In genomic region chr2:167485501-167486377, GRCm38 (mm10) we compare ENCODE assay signal across 8 mouse cellular contexts. TPM values are rescaled to one million over a fixed set of nuclear protein-coding genes. Genes with fewer than 3 reads are reported as not detected.
A peak's percentile ranks its signal among the peaks of the same experiment; 100 is the strongest.
DNase-seq lines count a peak whose midpoint lies in the region; ATAC-seq and TF ChIP-seq lines count a peak whose summit lies in the region.

No protein-coding gene starts in this region.

- H3K9me3 ChIP-seq in midbrain, embryonic 15.5 days: no peaks in the 10 kb centered on the region
- no peaks in the 10 kb centered on the region for H3K9me3 ChIP-seq in midbrain, embryonic 10.5 days (replicated peaks)
- H3K9me3 ChIP-seq in forebrain, embryonic 16.5 days (ENCODE audit: control insufficient read depth, low read length): no peaks in the 10 kb centered on the region

- no peak overlapping the region for H3K4me2 ChIP-seq in midbrain, embryonic 15.5 days
- H3K4me2 ChIP-seq in forebrain, embryonic 16.5 days (ENCODE audit: low read length): no peak overlapping the region

- H3K4me3 ChIP-seq in midbrain, embryonic 15.5 days: no peak overlapping the region
- no peak overlapping the region for H3K4me3 ChIP-seq in midbrain, embryonic 10.5 days
- no peak overlapping the region for H3K4me3 ChIP-seq in forebrain, embryonic 16.5 days (replicated peaks; ENCODE audit: low read length)
- H3K4me3 ChIP-seq in small intestine, adult 2 months (ENCODE audit: low read depth, low read length): peak overlapping the region; percentile 45

- H3K4me1 ChIP-seq in midbrain, embryonic 15.5 days: peaks cover 8% of the 10 kb centered on the region
- peaks cover 2% of the 10 kb centered on the region for H3K4me1 ChIP-seq in midbrain, embryonic 10.5 days
- peaks cover 29% of the 10 kb centered on the region for H3K4me1 ChIP-seq in forebrain, embryonic 16.5 days (replicated peaks; ENCODE audit: control insufficient read depth, insufficient read depth, low read length)
- H3K4me1 ChIP-seq in small intestine, adult 2 months (ENCODE audit: control insufficient read depth, insufficient read depth, insufficient read length, low read length): peaks cover 46% of the 10 kb centered on the region

- peak; percentile 56; the same call in 1 of the 2 replicates for ATAC-seq in midbrain, embryonic 15.5 days (replicated peaks)
- ATAC-seq in forebrain, embryonic 16.5 days: peak; percentile 80
- no peak for ATAC-seq in inflammation-experienced regulatory T-cells, adult 6 months

- 87% methylated on average over 7 of the region's 7 CpGs for WGBS in midbrain, embryonic 15.5 days
- WGBS in midbrain, embryonic 10.5 days: 86% methylated on average over 7 of the region's 7 CpGs
- 60% methylated on average over 7 of the region's 7 CpGs for WGBS in forebrain, embryonic 16.5 days
- WGBS in small intestine, adult 2 months: 18% methylated on average over 7 of the region's 7 CpGs

- H3K27me3 ChIP-seq in midbrain, embryonic 15.5 days (replicated peaks): no peaks in the 10 kb centered on the region
- H3K27me3 ChIP-seq in midbrain, embryonic 10.5 days (ENCODE audit: low read depth, poor library complexity, severe bottlenecking): no peaks in the 10 kb centered on the region
- H3K27me3 ChIP-seq in forebrain, embryonic 16.5 days (replicated peaks; ENCODE audit: control insufficient read depth, insufficient read depth, low read length): no peaks in the 10 kb centered on the region
- no peaks in the 10 kb centered on the region for H3K27me3 ChIP-seq in small intestine, adult 2 months (ENCODE audit: control insufficient read depth, insufficient read depth, low read length)

- intact Hi-C loops in left cerebral cortex, postnatal 25 days (cut with DNase I): no loop called here

- DNase-seq in midbrain, embryonic 10.5 days (ENCODE audit: low spot score): no peak
- peak; percentile 87 to 89 for DNase-seq in adrenal gland, postnatal 36 days
- DNase-seq in kidney, adult 9 months: peak; percentile 87
- DNase-seq in left cerebral cortex, postnatal 25 days (ENCODE audit: low spot score in 2 of 2): no peak

- peaks cover 21% of the 10 kb centered on the region for H3K36me3 ChIP-seq in midbrain, embryonic 15.5 days (replicated peaks)
- H3K36me3 ChIP-seq in midbrain, embryonic 10.5 days: peaks cover 63% of the 10 kb centered on the region
- 0 out of 2 replicates have a peak, but pooled peaks cover 3% of the 10 kb centered on the region for H3K36me3 ChIP-seq in forebrain, embryonic 16.5 days (ENCODE audit: control insufficient read depth, insufficient read depth)
- peaks cover 44% of the 10 kb centered on the region for H3K36me3 ChIP-seq in small intestine, adult 2 months (ENCODE audit: control insufficient read depth, insufficient read depth, low read length)

- TF ChIP-seq POLR2A in small intestine, adult 2 months (IDR thresholded peaks at IDR 0.05; ENCODE audit: low read depth, low read length): peak; percentile 11; the same call in 1 of the 2 replicates

- TF ChIP-seq CTCF in small intestine, adult 2 months (IDR thresholded peaks at IDR 0.05; ENCODE audit: extremely low read depth, insufficient read length, insufficient replicate concordance, low read depth, low read length): no peak

- no peak overlapping the region for H3K27ac ChIP-seq in midbrain, embryonic 15.5 days
- H3K27ac ChIP-seq in midbrain, embryonic 10.5 days (replicated peaks): no peak overlapping the region
- H3K27ac ChIP-seq in forebrain, embryonic 16.5 days (ENCODE audit: low read length): peak overlapping the region; percentile 23
- H3K27ac ChIP-seq in small intestine, adult 2 months (ENCODE audit: insufficient read depth, low read depth, low read length): peak overlapping the region; percentile 90

- H3K9ac ChIP-seq in midbrain, embryonic 15.5 days: no peak overlapping the region
- H3K9ac ChIP-seq in forebrain, embryonic 16.5 days (replicated peaks; ENCODE audit: low read depth, low read length): no peak overlapping the region

RNA-seq across cellular contexts. Expression of gene Rnf114, which starts 6.7 kb away (rescaled TPM):
- polyA plus RNA-seq in midbrain, embryonic 15.5 days (2015; fragmentation: Nextera tagmentation; extraction: Ambion mirVana): 131 and 140 TPM in 2 replicates
- polyA plus RNA-seq in midbrain, embryonic 10.5 days (2016; fragmentation: Nextera tagmentation; extraction: Ambion mirVana): 139 and 154 TPM in 2 replicates
- 10 to 100 TPM; 77.1 to 87.6 TPM for total RNA-seq in adrenal gland, postnatal 36 days (2021)
- 133 and 140 TPM in 2 replicates for polyA plus RNA-seq in forebrain, embryonic 16.5 days (2015; fragmentation: Nextera tagmentation; extraction: Ambion mirVana)
- 50.5 and 116 TPM in 2 replicates for polyA plus RNA-seq in small intestine, adult 2 months (2012; rRNA removed)
- 100 to 1,000 TPM; 145 to 194 (median 193) TPM for polyA plus RNA-seq in inflammation-experienced regulatory T-cells, adult 6 months (2017; shearing (Covaris generic))
- total RNA-seq in left cerebral cortex, postnatal 25 days (2021): 10 to 100 TPM; 59.7 to 61.3 TPM

RNA-seq across cellular contexts. Expression of gene Spata2, which starts 6.9 kb away (rescaled TPM):
- 34.3 and 34.7 TPM in 2 replicates for polyA plus RNA-seq in midbrain, embryonic 15.5 days (2015; fragmentation: Nextera tagmentation; extraction: Ambion mirVana)
- polyA plus RNA-seq in midbrain, embryonic 10.5 days (2016; fragmentation: Nextera tagmentation; extraction: Ambion mirVana): 19.1 and 23.5 TPM in 2 replicates
- 10 to 100 TPM; 39.8 to 43.3 TPM for total RNA-seq in adrenal gland, postnatal 36 days (2021)
- 34.8 and 37.6 TPM in 2 replicates for polyA plus RNA-seq in forebrain, embryonic 16.5 days (2015; fragmentation: Nextera tagmentation; extraction: Ambion mirVana)
- 25.4 and 54.9 TPM in 2 replicates for polyA plus RNA-seq in small intestine, adult 2 months (2012; rRNA removed)
- 10 to 100 TPM in 2 of 3 experiments, 1 to 10 TPM in 1; 9.6 to 16.5 (median 12.2) TPM for polyA plus RNA-seq in inflammation-experienced regulatory T-cells, adult 6 months (2017; shearing (Covaris generic))
- total RNA-seq in left cerebral cortex, postnatal 25 days (2021): 10 to 100 TPM; 72.0 to 74.4 TPM

RNA-seq across cellular contexts. Expression of gene Snai1, which starts 52.3 kb away (rescaled TPM):
- polyA plus RNA-seq in midbrain, embryonic 15.5 days (2015; fragmentation: Nextera tagmentation; extraction: Ambion mirVana): 5.1 and 6.4 TPM in 2 replicates
- 30.0 and 36.1 TPM in 2 replicates for polyA plus RNA-seq in midbrain, embryonic 10.5 days (2016; fragmentation: Nextera tagmentation; extraction: Ambion mirVana)
- total RNA-seq in adrenal gland, postnatal 36 days (2021): 10 to 100 TPM in 1 of 2 experiments, 1 to 10 TPM in 1; 5.4 to 11.2 TPM
- 4.3 and 4.4 TPM in 2 replicates for polyA plus RNA-seq in forebrain, embryonic 16.5 days (2015; fragmentation: Nextera tagmentation; extraction: Ambion mirVana)
- polyA plus RNA-seq in small intestine, adult 2 months (2012; rRNA removed): 12.1 and 13.2 TPM in 2 replicates
- polyA plus RNA-seq in inflammation-experienced regulatory T-cells, adult 6 months (2017; shearing (Covaris generic)): not detected
- under 1 TPM; 0.57 to 0.94 TPM for total RNA-seq in left cerebral cortex, postnatal 25 days (2021)

Comparison
In these comparisons a context has a peak if more than half of its experiments do, and no peak if none do; other contexts are left out.
1. H3K27ac ChIP-seq: peak in forebrain, embryonic 16.5 days (single experiment) and small intestine, adult 2 months (single experiment); none in midbrain, embryonic 15.5 days (single experiment) and midbrain, embryonic 10.5 days (single experiment).
2. DNase-seq: peak in adrenal gland, postnatal 36 days (2 of 2) and kidney, adult 9 months (single experiment); none in midbrain, embryonic 10.5 days (single experiment) and left cerebral cortex, postnatal 25 days (0 of 2).